Mouse (Mus musculus) lung, postnatal 0 days (tissue): ENCODE measurements at regions not wholly inside any gene's neighbourhood (a gene's known extent, or its start where the extent isn't known, plus 50 kb on each side); places are given as distances from the start of the nearest gene placed in this dataset.

Experiments
- CTCF ChIP-seq: IDR thresholded peaks from 2 replicates; pipeline ENCODE4 v1.5.1; 2016; ENCODE audit warnings: antibody characterized with exemption, mild to moderate bottlenecking
- EP300 ChIP-seq: IDR thresholded peaks from 2 replicates; pipeline ENCODE4 v1.6.1; 2016; ENCODE audit warnings: antibody characterized with exemption, mild to moderate bottlenecking, control low read depth

GRCm38 (mm10) chr2:137200101-137200500 is 83.7 kb upstream of the Jag1 start:
- no peak for TF ChIP-seq CTCF
- peak; percentile 75 for TF ChIP-seq EP300
